Mouse (Mus musculus) E14TG2a.4 (cell line): ENCODE results near the gene Klrb1b.
A peak's percentile ranks its signal among the peaks of the same experiment; 100 is the strongest.
"Not testable (repeated sequence)": the region's sequence is repeated elsewhere in the genome, so short reads cannot be mapped to it uniquely, and the experiment has no call there.

ENCODE experiments used
- H3K27me3 ChIP-seq: 2 replicates; pipeline ENCODE4 v1.6.1; 2014; ENCODE audit warnings: low read length, control low read depth; ENCODE audit not compliant: insufficient read depth
- H3K36me3 ChIP-seq: 2 replicates; pipeline ENCODE4 v1.6.1; 2014; ENCODE audit warnings: low read length, control low read depth; ENCODE audit not compliant: insufficient read depth
- H3K4me1 ChIP-seq: replicated peaks from 2 replicates; pipeline ENCODE4 v1.6.1; 2014; ENCODE audit warnings: low read depth, low read length, control low read depth
- H3K4me3 ChIP-seq: replicated peaks from 2 replicates; pipeline ENCODE4 v1.5.1; 2014; ENCODE audit warnings: mild to moderate bottlenecking, low read length
- H3K9me3 ChIP-seq: 2 replicates; pipeline ENCODE4 v1.6.1; 2014; ENCODE audit warnings: low read length, control low read depth
- CTCF ChIP-seq: conservative IDR thresholded peaks from 2 replicates; pipeline ENCODE4 v1.5.1; 2014; ENCODE audit warnings: low read length
- NANOG ChIP-seq: IDR thresholded peaks from 2 replicates; pipeline ENCODE4 v1.6.1; 2014; ENCODE audit warnings: borderline replicate concordance, low read length, mixed read lengths
- POU5F1 ChIP-seq: IDR thresholded peaks from 2 replicates; pipeline ENCODE4 v1.6.1; 2014; ENCODE audit warnings: low read length, borderline replicate concordance

Gene Klrb1b

DNA sequence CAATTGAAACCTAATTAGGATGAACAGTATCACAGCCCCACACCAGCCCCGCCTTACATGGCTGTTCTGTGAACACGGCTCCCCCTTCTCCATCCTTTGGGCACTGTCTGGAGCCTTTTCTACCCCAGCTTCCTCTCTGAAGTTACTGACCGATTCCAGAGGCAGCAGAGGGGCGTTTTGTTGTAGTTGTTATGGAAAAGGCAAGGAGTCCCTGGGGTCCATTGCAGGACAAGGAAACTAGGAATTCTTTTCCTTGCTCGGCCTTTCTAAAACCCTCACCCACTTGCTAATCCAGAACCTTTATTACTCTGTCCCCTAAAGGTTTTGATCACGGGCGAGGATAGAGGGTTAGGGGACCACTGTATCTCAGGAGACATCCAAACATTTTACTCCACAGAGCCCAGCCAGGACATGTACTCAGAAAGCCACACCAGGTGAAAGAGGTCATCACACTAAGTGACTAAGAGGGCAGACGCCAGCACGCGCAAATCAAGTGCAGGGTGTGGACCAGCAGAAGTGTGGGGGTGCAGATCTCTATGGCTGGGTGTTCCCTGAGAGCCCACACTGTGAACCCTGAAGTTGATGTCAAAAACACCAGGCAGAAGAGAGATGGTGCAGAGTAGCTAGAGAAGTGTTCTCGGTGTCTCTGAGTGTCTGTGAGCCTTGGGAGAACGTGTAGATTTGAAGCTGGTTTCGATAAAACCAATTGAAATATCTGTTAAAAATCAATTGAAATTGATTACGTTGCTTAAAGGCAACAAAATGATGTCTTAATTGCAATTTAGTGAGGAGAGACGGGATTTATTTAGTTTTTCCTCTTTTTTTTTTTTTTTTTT, 28.0 kb downstream of the Klrb1b start:
- no peaks in the 10 kb centered on the region for H3K36me3 ChIP-seq
- no peaks in the 10 kb centered on the region for H3K27me3 ChIP-seq
- peaks cover 14% of the 10 kb centered on the region for H3K4me1 ChIP-seq
- no peak for TF ChIP-seq CTCF
- TF ChIP-seq POU5F1: no peak
- no peak for TF ChIP-seq NANOG
- peaks cover 13% of the 10 kb centered on the region for H3K9me3 ChIP-seq
- peak overlapping the region; percentile 67 for H3K4me3 ChIP-seq

DNA sequence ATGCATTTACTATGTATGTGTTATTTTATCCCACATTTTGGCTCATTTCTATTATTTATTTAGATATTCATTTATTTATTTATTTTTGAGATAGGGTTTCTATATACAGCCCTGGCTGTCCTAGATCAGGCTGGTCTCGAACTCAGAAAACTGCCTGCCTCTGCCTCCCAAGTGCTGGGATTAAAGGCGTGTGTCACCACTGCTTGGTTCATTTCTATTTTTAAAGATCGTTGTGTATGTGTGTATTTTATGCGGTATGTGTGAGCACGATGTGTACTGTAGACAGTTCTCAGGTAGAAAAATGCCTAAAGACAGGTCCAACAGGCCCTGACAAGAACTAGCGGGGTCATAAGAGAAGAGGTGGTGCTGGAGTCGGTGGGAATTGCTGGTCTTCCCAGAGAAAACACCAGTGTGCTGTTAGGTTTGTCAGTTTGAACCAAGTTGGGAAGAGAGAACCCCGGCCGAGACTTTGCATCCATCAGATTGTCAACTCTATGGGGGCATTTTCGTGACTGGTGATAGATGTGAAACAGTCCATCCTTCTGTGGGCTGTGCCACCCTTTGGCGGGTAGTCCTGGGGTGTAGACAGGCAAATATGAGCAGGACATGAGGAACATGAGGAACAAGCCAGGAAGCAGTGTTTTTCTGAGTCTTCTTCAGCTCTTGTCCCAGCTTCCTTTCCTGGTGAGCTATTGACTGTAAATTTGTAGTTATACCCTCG, 28.8 kb downstream of the Klrb1b start:
- Histone ChIP-seq H3K36me3 (no peaks in the 10 kb centered on the region), H3K4me1 (peaks cover 14% of the 10 kb centered on the region), H3K27me3 (no peaks in the 10 kb centered on the region), H3K9me3 (peaks cover 13% of the 10 kb centered on the region), H3K4me3 (peak overlapping the region; percentile 67)
- TF ChIP-seq NANOG: no peak
- no peak for TF ChIP-seq CTCF
- no peak for TF ChIP-seq POU5F1

DNA sequence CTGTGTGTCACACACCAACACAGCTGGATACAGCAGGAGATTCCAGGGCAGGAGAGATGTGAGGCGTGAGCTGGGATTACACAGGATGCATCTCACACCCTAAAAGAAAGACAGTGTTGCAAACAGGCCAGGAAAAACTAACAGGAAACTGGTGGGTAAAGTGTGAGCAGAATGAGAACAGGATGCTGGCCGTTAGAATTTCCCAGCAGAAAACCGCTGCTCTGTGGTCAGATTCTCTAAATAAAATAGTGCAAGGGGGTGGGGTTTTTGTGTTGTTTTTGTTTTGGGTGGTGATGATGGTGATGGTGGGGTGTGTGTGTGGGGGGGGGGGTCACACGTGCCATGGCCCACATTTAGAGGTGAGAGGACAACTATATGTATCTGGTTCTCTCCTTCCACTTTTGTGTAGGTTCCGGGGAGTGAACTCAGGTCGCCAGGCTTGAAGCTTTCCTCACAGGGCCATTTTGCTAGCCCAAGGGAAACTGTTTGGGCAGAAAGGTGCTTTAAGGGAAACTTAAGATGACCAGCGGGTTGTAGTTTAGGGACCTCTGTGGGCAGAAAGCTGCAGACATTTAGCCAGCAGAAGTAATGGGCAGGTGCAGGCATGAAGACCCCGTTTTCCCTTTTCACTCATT, 29.7 kb downstream of the Klrb1b start:
- H3K4me3 ChIP-seq: no peak overlapping the region
- H3K4me1 ChIP-seq: peaks cover 14% of the 10 kb centered on the region
- no peaks in the 10 kb centered on the region for H3K36me3 ChIP-seq
- H3K27me3 ChIP-seq: no peaks in the 10 kb centered on the region
- peaks cover 8% of the 10 kb centered on the region for H3K9me3 ChIP-seq
- no peak for TF ChIP-seq NANOG
- TF ChIP-seq POU5F1: no peak
- no peak for TF ChIP-seq CTCF

DNA sequence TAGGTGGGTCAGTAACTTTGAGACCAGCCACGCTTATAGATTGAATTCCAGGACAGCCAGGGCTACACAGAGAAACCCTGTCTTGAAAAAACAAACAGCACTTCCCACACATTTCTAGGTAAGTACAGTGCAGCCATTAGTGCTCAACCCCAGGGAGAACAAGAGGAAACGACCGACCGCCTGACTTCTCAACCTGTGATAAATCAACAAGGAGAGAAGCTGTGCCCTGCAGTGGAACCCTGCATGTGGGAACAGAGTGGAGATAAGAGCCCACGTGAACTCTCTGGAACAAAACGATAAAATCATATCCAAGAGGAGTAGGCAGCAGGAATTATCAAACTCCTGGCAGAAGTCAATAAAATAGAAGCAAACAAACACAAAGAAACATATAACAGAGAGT, 32.4 kb downstream of the Klrb1b start:
- TF ChIP-seq NANOG: no peak
- no peak for TF ChIP-seq POU5F1
- TF ChIP-seq CTCF: no peak
- H3K27me3 ChIP-seq: no peaks in the 10 kb centered on the region
- H3K36me3 ChIP-seq: no peaks in the 10 kb centered on the region
- no peaks in the 10 kb centered on the region for H3K9me3 ChIP-seq
- H3K4me1 ChIP-seq: peaks cover 14% of the 10 kb centered on the region
- no peak overlapping the region for H3K4me3 ChIP-seq

DNA sequence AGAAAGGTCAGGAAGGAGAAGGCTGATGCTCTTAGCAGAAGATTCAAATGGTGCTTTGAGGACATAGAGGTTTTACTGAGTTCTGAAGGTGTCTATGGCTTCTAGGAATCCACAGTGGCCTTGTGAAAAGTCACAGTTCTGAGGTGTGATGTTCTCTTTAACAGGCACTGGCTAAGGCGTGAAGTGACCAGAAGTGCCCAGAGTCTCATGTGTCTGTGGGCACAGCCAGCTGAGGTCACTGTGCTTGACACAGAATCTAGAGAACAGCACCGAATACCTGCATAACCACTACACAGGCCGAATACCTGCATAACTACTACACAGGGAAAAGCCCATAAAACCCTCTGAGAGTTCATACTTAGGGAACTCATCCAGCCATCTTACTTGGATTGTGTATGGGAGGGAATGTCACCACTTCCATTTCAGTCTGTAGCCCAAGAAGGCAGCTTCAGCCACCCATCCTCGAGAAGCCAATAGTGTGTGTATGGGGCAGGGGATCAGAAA, 35.6 kb downstream of the Klrb1b start:
- H3K4me1 ChIP-seq, H3K27me3 ChIP-seq, H3K36me3 ChIP-seq, H3K4me3 ChIP-seq, H3K9me3 ChIP-seq: not testable (repeated sequence)

DNA sequence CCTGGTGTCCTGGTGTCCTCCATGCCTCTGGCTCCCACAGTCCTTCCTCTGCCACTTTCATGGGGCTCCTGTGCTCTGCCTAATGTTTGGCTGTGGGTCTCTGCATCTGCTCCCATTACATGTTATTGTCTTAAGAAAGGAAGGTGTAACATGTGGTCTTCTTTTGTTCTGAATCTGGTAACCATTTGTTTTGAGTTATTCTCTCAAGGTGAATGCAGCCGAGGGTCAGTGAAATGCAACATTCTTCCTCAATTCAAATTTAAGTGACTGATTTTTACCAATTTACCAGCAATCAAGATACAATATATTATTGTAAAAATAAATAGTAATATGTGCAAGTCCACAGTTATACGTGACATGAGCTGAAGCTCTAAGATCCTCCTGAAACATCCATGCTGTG, 37.0 kb downstream of the Klrb1b start, which contains the start of gene Klrb1c:
Gene Klrb1c, minus strand, starts transcription at position 101 of the 400 bp plus-strand sequence.
- no peaks in the 10 kb centered on the region for H3K36me3 ChIP-seq
- no peaks in the 10 kb centered on the region for H3K27me3 ChIP-seq
- no peak within 1 kb of the TSS for H3K4me3 ChIP-seq
- H3K9me3 ChIP-seq: no peaks in the 10 kb centered on the region
- H3K4me1 ChIP-seq: no peaks in the 10 kb centered on the region
- no peak for TF ChIP-seq NANOG
- no peak for TF ChIP-seq POU5F1
- TF ChIP-seq CTCF: no peak

DNA sequence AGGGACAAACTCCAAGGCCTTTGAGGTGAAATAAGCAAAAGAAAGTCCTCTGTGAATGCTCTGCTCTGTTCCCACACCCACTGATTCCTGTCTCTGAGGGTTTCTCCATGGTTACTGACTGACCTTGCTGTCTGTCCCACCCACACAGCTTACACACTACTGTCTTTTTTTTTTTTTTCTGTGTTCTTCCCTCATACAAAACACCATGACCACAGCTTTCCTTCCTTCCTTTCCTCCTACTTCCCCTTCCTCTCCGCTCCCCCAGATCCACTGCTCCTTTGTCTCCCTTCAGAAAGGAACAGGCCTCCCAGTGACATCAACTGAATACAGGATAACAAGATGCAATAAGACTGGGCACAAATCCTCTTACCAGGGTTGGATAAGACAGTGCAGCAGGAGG, 37.6 kb downstream of the Klrb1b start:
- Histone ChIP-seq H3K27me3 (no peaks in the 10 kb centered on the region), H3K9me3 (no peaks in the 10 kb centered on the region), H3K4me1 (no peaks in the 10 kb centered on the region), H3K36me3 (no peaks in the 10 kb centered on the region), H3K4me3 (no peak overlapping the region)
- TF ChIP-seq POU5F1: no peak
- TF ChIP-seq CTCF: no peak
- TF ChIP-seq NANOG: no peak

DNA sequence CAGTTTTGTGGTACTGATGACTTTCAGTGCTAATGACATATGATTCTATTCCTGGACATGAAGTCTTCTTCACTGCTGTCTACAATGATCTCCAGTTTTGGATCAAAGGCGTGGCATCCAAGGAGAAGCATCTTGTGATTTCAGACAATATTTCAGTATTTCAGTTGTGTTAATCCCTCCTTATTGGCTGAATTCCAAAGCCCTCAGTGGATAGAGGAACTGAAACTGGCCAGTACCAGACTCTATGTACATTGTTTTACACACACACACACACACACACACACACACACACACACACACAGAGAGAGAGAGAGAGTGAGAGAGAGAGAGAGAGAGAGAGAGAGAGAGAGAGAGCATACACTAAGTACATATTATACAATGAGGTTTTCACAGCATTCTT, 39.7 kb downstream of the Klrb1b start:
- not testable (repeated sequence) for H3K27me3 ChIP-seq, H3K4me1 ChIP-seq, H3K4me3 ChIP-seq, H3K9me3 ChIP-seq, H3K36me3 ChIP-seq
